Mouse (Mus musculus) thymus, adult 2 months (tissue): Measurements from ENCODE around the gene Heg1.

Experiments
- CTCF ChIP-seq: fragments of 200-500 bp; IDR thresholded peaks from 2 replicates; pipeline ENCODE4 v1.5.1; 2012; ENCODE audit warnings: mild to moderate bottlenecking, control low read depth, low read length, moderate library complexity, borderline replicate concordance; ENCODE audit not compliant: control insufficient read depth, poor library complexity, insufficient read depth; ENCODE audit errors: extremely low read depth
- POLR2A ChIP-seq: fragments of 200-500 bp; IDR thresholded peaks from 2 replicates; pipeline ENCODE4 v1.6.1; 2012; ENCODE audit warnings: mild to moderate bottlenecking, low read length, control low read depth, moderate library complexity; ENCODE audit not compliant: control insufficient read depth, poor library complexity, insufficient read depth; ENCODE audit errors: extremely low read depth

DNA sequence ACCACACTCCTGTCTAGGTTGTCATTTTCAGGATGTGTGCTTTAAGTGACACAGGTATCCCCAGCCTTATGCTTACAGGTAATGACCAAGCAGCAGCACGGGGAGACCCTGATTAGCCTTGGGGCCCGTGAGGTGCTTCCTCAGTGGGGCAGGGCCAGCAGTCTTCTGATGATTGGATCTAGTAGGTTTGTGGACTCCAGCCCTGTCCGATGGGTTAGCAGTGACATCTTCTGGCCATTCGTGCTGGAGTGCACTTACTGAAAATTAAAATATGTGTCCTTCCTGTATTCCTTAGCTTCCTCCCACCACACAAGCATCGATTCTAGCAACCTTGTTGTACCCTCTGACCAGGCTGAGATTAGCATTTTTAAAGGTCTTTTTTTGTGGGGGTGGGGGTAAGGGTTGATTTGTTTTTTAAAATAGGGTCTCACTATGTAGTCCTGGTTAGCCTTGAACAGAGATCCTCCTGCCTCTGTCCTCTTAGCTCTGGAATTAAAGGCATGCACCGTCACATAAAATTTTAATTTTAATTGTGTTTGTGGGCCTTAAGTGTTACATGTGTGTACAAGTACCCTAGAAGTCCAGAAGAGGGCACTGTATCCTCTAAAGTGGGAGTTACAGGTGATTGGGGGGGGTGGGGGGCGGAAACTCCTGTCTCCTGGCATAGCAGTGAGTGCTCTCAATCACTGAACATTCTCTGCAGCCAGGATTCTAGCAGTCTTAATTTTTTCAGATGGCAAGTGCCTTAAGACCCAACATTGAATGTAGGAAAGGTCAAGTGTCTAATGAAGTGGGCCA is 60.7 kb downstream of the Heg1 start:
- no peak for TF ChIP-seq POLR2A
- no peak for TF ChIP-seq CTCF
